ENCODE assay signal across 7 mouse cellular contexts in genomic region chr5:105053471-105054169, GRCm38 (mm10).
DNase-seq lines count a peak whose midpoint lies in the region; ATAC-seq lines count a peak whose summit lies in the region.
"Not testable (repeated sequence)": the region's sequence is repeated elsewhere in the genome, so short reads cannot be mapped to it uniquely, and the experiment has no call there.

No protein-coding gene starts in this region.

- H3K27me3 ChIP-seq in splenic B cell, adult 2 months (ENCODE audit: control insufficient read depth, insufficient read depth, low read length, poor library complexity, severe bottlenecking) = not testable (repeated sequence)

- DNase-seq in A20 (ENCODE audit: low read depth, low spot score) = peak; percentile 74
- DNase-seq in T-cell, adult 2 months (ENCODE audit: low spot score) = peak; percentile 66
- peak; percentile 5 for DNase-seq in lung, postnatal 14 days
- DNase-seq in naive thymus-derived CD4-positive, alpha-beta T cell, adult 2 months (ENCODE audit: low read depth) = peak; percentile 81
- DNase-seq in splenic B cell, adult 2 months (ENCODE audit: low read depth, low spot score) = peak; percentile 49

- 0 out of 2 replicates have a peak, but pooled peaks have one; percentile 35 for ATAC-seq in granulocyte monocyte progenitor cell, adult 5-6 weeks (replicated peaks; ENCODE audit: poor library complexity, severe bottlenecking)
- ATAC-seq in inflammation-experienced regulatory T-cells, adult 6 months = peak; percentile 77

- H3K36me3 ChIP-seq in splenic B cell, adult 2 months (ENCODE audit: control insufficient read depth, insufficient read depth, low read length, poor library complexity, severe bottlenecking) = not testable (repeated sequence)

Comparison
In these comparisons a context has a peak if more than half of its experiments do, and no peak if none do; other contexts are left out.
1. Peak in every context shown above with its lines: DNase-seq and ATAC-seq.
2. DNase-seq: peak in every context shown above with its lines; median percentile 81 in naive thymus-derived CD4-positive, alpha-beta T cell, adult 2 months; 74 in A20; 66 in T-cell, adult 2 months; 49 in splenic B cell, adult 2 months; 5 in lung, postnatal 14 days.